Comparison of ENCODE assay signal across 11 mouse cellular contexts in the genomic region with DNA sequence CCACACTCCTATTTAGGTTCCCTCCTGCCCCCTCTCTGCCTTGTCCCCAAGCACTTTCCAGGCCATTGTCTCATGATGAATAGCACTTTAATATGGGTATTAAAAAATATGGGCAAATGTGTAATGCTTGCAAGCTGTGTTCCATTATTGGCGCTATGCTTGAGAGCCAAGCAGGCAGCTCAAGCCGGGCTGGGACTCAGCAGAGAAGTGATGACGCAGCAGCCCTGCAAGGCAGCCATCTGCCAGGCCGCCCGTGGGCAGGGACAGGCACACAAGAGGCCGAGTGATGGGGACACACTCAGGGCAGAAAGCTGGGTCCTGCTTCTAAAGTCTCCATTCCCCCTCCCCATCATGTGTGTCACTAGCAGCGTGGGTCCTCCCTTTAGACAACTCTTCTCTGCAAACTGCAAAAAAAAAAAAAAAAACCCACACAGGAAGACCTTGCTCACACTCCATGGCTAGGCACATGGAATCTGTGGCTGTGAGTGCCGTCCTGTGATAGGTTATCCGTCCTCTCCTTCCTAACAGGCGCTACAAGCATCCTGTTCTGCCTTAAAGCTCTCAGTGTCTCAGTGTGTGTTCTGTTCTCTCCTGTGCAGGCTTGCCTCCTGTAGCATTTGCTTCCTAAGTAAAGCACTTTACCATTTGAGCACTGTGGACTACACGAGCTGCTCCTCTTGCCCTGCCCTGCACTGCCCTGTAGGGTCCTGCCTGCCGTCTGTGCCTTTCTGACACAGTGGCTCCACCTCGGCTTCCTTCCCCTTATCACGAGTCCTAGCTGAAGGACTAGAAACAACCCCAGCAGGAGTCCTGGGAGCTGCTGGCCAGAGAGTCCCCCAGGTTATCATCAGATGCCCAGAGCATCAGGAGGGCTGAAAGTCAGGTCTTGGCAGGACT. TPM values are rescaled to one million over a fixed set of nuclear protein-coding genes. Genes with fewer than 3 reads are reported as not detected.
DNase-seq lines count a peak whose midpoint lies in the region; ATAC-seq and TF ChIP-seq lines count a peak whose summit lies in the region.
"Had no signal": no experiment of that assay in that cellular context is flagged by ENCODE, and none has a peak within 500 bp of the region (broad histone marks: within the 10 kb centered on the region; RNA-seq: fewer than 3 reads in every experiment).

No protein-coding gene starts in this region.

- TF ChIP-seq CTCF in lung, embryonic 14.5 days (IDR thresholded peaks at IDR 0.05; ENCODE audit: low read depth), result no peak
- TF ChIP-seq CTCF in lung, postnatal 0 days (IDR thresholded peaks at IDR 0.05), result no peak

- no peak for TF ChIP-seq EP300 in lung, postnatal 0 days (IDR thresholded peaks at IDR 0.05)

- peak overlapping the region; percentile 56 for H3K27ac ChIP-seq in forebrain, embryonic 16.5 days (ENCODE audit: low read length)
- H3K27ac ChIP-seq in forebrain, embryonic 11.5 days (ENCODE audit: low read depth, low read length), result no peak overlapping the region
- H3K27ac ChIP-seq in lung, embryonic 14.5 days (ENCODE audit: low read depth), result peak overlapping the region; percentile 75; the same call in 1 of the 2 replicates
- H3K27ac ChIP-seq in embryonic facial prominence, embryonic 15.5 days (replicated peaks), result peak overlapping the region; percentile 82
- no peak overlapping the region for H3K27ac ChIP-seq in lung, postnatal 0 days (ENCODE audit: low read length)

- WGBS in forebrain, embryonic 16.5 days, result 72% methylated on average over 14 of the region's 14 CpGs
- WGBS in forebrain, embryonic 11.5 days, result 82% methylated on average over 14 of the region's 14 CpGs
- WGBS in lung, embryonic 14.5 days, result 48% methylated on average over 14 of the region's 14 CpGs
- 39% methylated on average over 14 of the region's 14 CpGs for WGBS in embryonic facial prominence, embryonic 15.5 days
- WGBS in lung, postnatal 0 days, result 51% methylated on average over 14 of the region's 14 CpGs

- no peak overlapping the region for H3K4me2 ChIP-seq in forebrain, embryonic 16.5 days (ENCODE audit: low read length)
- no peak overlapping the region for H3K4me2 ChIP-seq in forebrain, embryonic 11.5 days (ENCODE audit: low read depth, low read length, severe bottlenecking)
- no peak overlapping the region for H3K4me2 ChIP-seq in lung, embryonic 14.5 days
- no peak overlapping the region for H3K4me2 ChIP-seq in embryonic facial prominence, embryonic 15.5 days (replicated peaks)
- H3K4me2 ChIP-seq in lung, postnatal 0 days (replicated peaks; ENCODE audit: low read depth, low read length), result no peak overlapping the region

- no peaks in the 10 kb centered on the region for H3K27me3 ChIP-seq in forebrain, embryonic 16.5 days (replicated peaks; ENCODE audit: control insufficient read depth, insufficient read depth, low read length)
- H3K27me3 ChIP-seq in forebrain, embryonic 11.5 days (ENCODE audit: control insufficient read depth, insufficient read depth, low read length), result no peaks in the 10 kb centered on the region
- H3K27me3 ChIP-seq in lung, embryonic 14.5 days (ENCODE audit: insufficient read depth, low read length), result no peaks in the 10 kb centered on the region
- H3K27me3 ChIP-seq in embryonic facial prominence, embryonic 15.5 days, result no peaks in the 10 kb centered on the region
- H3K27me3 ChIP-seq in lung, postnatal 0 days (replicated peaks; ENCODE audit: insufficient read depth, low read length), result no peaks in the 10 kb centered on the region

- 0 out of 2 replicates have a peak, but pooled peaks cover 4% of the 10 kb centered on the region for H3K36me3 ChIP-seq in forebrain, embryonic 16.5 days (ENCODE audit: control insufficient read depth, insufficient read depth)
- no peaks in the 10 kb centered on the region for H3K36me3 ChIP-seq in forebrain, embryonic 11.5 days (ENCODE audit: control insufficient read depth, insufficient read depth, low read length)
- peaks cover 3% of the 10 kb centered on the region; the same call in 1 of the 2 replicates for H3K36me3 ChIP-seq in lung, embryonic 14.5 days (ENCODE audit: insufficient read depth)
- H3K36me3 ChIP-seq in embryonic facial prominence, embryonic 15.5 days, result no peaks in the 10 kb centered on the region
- no peaks in the 10 kb centered on the region for H3K36me3 ChIP-seq in lung, postnatal 0 days (ENCODE audit: insufficient read depth, low read length)

- H3K4me3 ChIP-seq in forebrain, embryonic 16.5 days (replicated peaks; ENCODE audit: low read length), result no peak overlapping the region
- H3K4me3 ChIP-seq in forebrain, embryonic 11.5 days (ENCODE audit: low read depth, low read length), result no peak overlapping the region
- H3K4me3 ChIP-seq in lung, embryonic 14.5 days (ENCODE audit: low read depth, low read length), result no peak overlapping the region
- H3K4me3 ChIP-seq in embryonic facial prominence, embryonic 15.5 days (replicated peaks), result no peak overlapping the region
- H3K4me3 ChIP-seq in lung, postnatal 0 days (ENCODE audit: low read depth, low read length), result no peak overlapping the region

- H3K9ac ChIP-seq in forebrain, embryonic 16.5 days (replicated peaks; ENCODE audit: low read depth, low read length), result no peak overlapping the region
- H3K9ac ChIP-seq in forebrain, embryonic 11.5 days (ENCODE audit: low read length), result no peak overlapping the region
- H3K9ac ChIP-seq in lung, embryonic 14.5 days, result no peak overlapping the region
- H3K9ac ChIP-seq in embryonic facial prominence, embryonic 15.5 days, result no peak overlapping the region
- no peak overlapping the region for H3K9ac ChIP-seq in lung, postnatal 0 days (replicated peaks; ENCODE audit: low read depth)

- 0 out of 2 replicates have a peak, but pooled peaks have one; percentile 48 for ATAC-seq in forebrain, embryonic 16.5 days
- ATAC-seq in forebrain, embryonic 11.5 days (replicated peaks; ENCODE audit: low FRiP score), result no peak
- no peak for ATAC-seq in lung, embryonic 14.5 days (ENCODE audit: insufficient read depth)
- 0 out of 2 replicates have a peak, but pooled peaks have one; percentile 48 for ATAC-seq in embryonic facial prominence, embryonic 15.5 days (ENCODE audit: insufficient number of reproducible peaks, low FRiP score, low TSS enrichment, low read depth)
- peak; percentile 40; the same call in 1 of the 2 replicates for ATAC-seq in lung, postnatal 0 days
- ATAC-seq: intestine, embryonic 16.5 days had no signal

- DNase-seq in forebrain, embryonic 11.5 days (ENCODE audit: low spot score), result no peak
- DNase-seq in lung, embryonic 14.5 days, result peak; percentile 72
- no peak for DNase-seq in lung, adult 18-20 months
- DNase-seq in lung, postnatal 0 days (ENCODE audit: low spot score), result peak; percentile 48
- DNase-seq in ovary, postnatal 14 days (ENCODE audit: low spot score), result no peak
- no peak for DNase-seq in spleen, postnatal 10 days (ENCODE audit: low spot score in 2 of 2)
- DNase-seq: B cell, adult 2 months; thymus, postnatal 36 days had no signal

- no peaks in the 10 kb centered on the region for H3K9me3 ChIP-seq in forebrain, embryonic 16.5 days (ENCODE audit: control insufficient read depth, low read length)
- H3K9me3 ChIP-seq in forebrain, embryonic 11.5 days (ENCODE audit: control insufficient read depth, low read length), result no peaks in the 10 kb centered on the region
- H3K9me3 ChIP-seq in lung, embryonic 14.5 days (ENCODE audit: low read depth, low read length), result no peaks in the 10 kb centered on the region
- H3K9me3 ChIP-seq in embryonic facial prominence, embryonic 15.5 days (replicated peaks), result no peaks in the 10 kb centered on the region
- no peaks in the 10 kb centered on the region for H3K9me3 ChIP-seq in lung, postnatal 0 days (ENCODE audit: low read length)

- no peaks in the 10 kb centered on the region; the same call in 1 of the 2 replicates for H3K4me1 ChIP-seq in forebrain, embryonic 16.5 days (replicated peaks; ENCODE audit: control insufficient read depth, insufficient read depth, low read length)
- H3K4me1 ChIP-seq in forebrain, embryonic 11.5 days (replicated peaks; ENCODE audit: control insufficient read depth, insufficient read depth, low read length), result no peaks in the 10 kb centered on the region
- H3K4me1 ChIP-seq in lung, embryonic 14.5 days (ENCODE audit: insufficient read depth), result peaks cover 44% of the 10 kb centered on the region
- peaks cover 78% of the 10 kb centered on the region for H3K4me1 ChIP-seq in embryonic facial prominence, embryonic 15.5 days
- H3K4me1 ChIP-seq in lung, postnatal 0 days (ENCODE audit: insufficient read depth, low read depth, low read length), result peaks cover 21% of the 10 kb centered on the region

RNA-seq across cellular contexts. Expression of gene Mtss1l, which starts 15.6 kb away (rescaled TPM):
- polyA plus RNA-seq in forebrain, embryonic 16.5 days (2015; fragmentation: Nextera tagmentation; extraction: Ambion mirVana), result 24.6 and 24.8 TPM in 2 replicates
- polyA plus RNA-seq in forebrain, embryonic 11.5 days (2014; fragmentation: Nextera tagmentation; extraction: Ambion mirVana), result 15.8 and 17.6 TPM in 2 replicates
- polyA plus RNA-seq in lung, embryonic 14.5 days (2014; fragmentation: Nextera tagmentation; extraction: Ambion mirVana), result 30.9 and 39.9 TPM in 2 replicates
- polyA plus RNA-seq in embryonic facial prominence, embryonic 15.5 days (2015; fragmentation: Nextera tagmentation; extraction: Ambion mirVana), result 13.8 and 15.8 TPM in 2 replicates
- 13.8 and 16.6 TPM in 2 replicates for polyA plus RNA-seq in lung, postnatal 0 days (2015; fragmentation: Nextera tagmentation; extraction: Ambion mirVana)

Comparison
In these comparisons a context has a peak if more than half of its experiments do, and no peak if none do; other contexts are left out.
1. ATAC-seq: peak in forebrain, embryonic 16.5 days (single experiment), embryonic facial prominence, embryonic 15.5 days (single experiment) and lung, postnatal 0 days (single experiment); none in forebrain, embryonic 11.5 days (single experiment) and lung, embryonic 14.5 days (single experiment).
2. H3K27ac ChIP-seq: peak in forebrain, embryonic 16.5 days (single experiment), lung, embryonic 14.5 days (single experiment) and embryonic facial prominence, embryonic 15.5 days (single experiment); none in forebrain, embryonic 11.5 days (single experiment) and lung, postnatal 0 days (single experiment).
3. DNase-seq: peak in lung, embryonic 14.5 days (single experiment) and lung, postnatal 0 days (single experiment); none in forebrain, embryonic 11.5 days (single experiment), lung, adult 18-20 months (0 of 2), ovary, postnatal 14 days (single experiment) and spleen, postnatal 10 days (0 of 2).